Mouse (Mus musculus) CH12.LX (cell line): ENCODE measurements at regions not wholly inside any gene's neighbourhood (a gene's known extent, or its start where the extent isn't known, plus 50 kb on each side); places are given as distances from the start of the nearest gene placed in this dataset.

Source experiments
- DNase-seq: peaks from one replicate; pipeline ENCODE4 v3.0.0-alpha.2; 2013; ENCODE audit errors: extremely low read depth
- H3K27ac ChIP-seq: 2 replicates; pipeline ENCODE4 v1.5.1; 2012; ENCODE audit warnings: low read depth, mild to moderate bottlenecking, control low read depth, moderate library complexity; ENCODE audit not compliant: insufficient read depth
- H3K27me3 ChIP-seq: replicated peaks from 2 replicates; pipeline ENCODE3; 2012; ENCODE audit warnings: inconsistent platforms
- H3K36me3 ChIP-seq, 2 experiments: replicated peaks in 1 of 2; 2 replicates each; pipeline versions ENCODE3 to v1.6.1; 2012; ENCODE audit warnings: inconsistent platforms in 1 of 2, low read length in 1 of 2, mild to moderate bottlenecking in 1 of 2, mixed read lengths in 1 of 2, moderate library complexity in 1 of 2; ENCODE audit not compliant: control insufficient read depth in 1 of 2, insufficient read depth in 1 of 2
- H3K4me1 ChIP-seq, 2 experiments: 2 replicates each; pipeline ENCODE4 v1.6.1; 2012; ENCODE audit warnings: inconsistent platforms in 1 of 2, moderate library complexity in 1 of 2; ENCODE audit not compliant: insufficient read depth in 2 of 2, control insufficient read depth in 1 of 2
- H3K4me2 ChIP-seq: 2 replicates; pipeline ENCODE4 v1.6.1; 2012; ENCODE audit warnings: low read depth, mild to moderate bottlenecking, control low read depth; ENCODE audit not compliant: poor library complexity, insufficient read depth, severe bottlenecking
- H3K4me3 ChIP-seq, 3 experiments: fragments of 150-350 bp in 1 of 3; sonication (generic) in 1 of 3; replicated peaks in 1 of 3; 2 replicates each; pipeline versions ENCODE3 to v1.5.1; 2011 to 2012; ENCODE audit warnings: low read depth in 2 of 3, low read length in 2 of 3, mild to moderate bottlenecking in 2 of 3, moderate library complexity in 2 of 3, control low read depth in 1 of 3, improper control_type of control experiment in 1 of 3, inconsistent platforms in 1 of 3, mixed read lengths in 1 of 3; ENCODE audit not compliant: poor library complexity in 1 of 3
- H3K79me2 ChIP-seq: replicated peaks from 2 replicates; pipeline ENCODE4 v1.6.1; 2012; ENCODE audit warnings: mild to moderate bottlenecking, moderate library complexity; ENCODE audit not compliant: control insufficient read depth, poor library complexity, insufficient read depth, severe bottlenecking; ENCODE audit errors: extremely low read depth
- H3K9ac ChIP-seq: 2 replicates; pipeline ENCODE4 v1.6.1; 2012; ENCODE audit warnings: low read depth, mild to moderate bottlenecking, control low read depth, moderate library complexity; ENCODE audit not compliant: insufficient read depth
- H3K9me3 ChIP-seq: replicated peaks from 2 replicates; pipeline ENCODE3; 2012; ENCODE audit warnings: low read length, inconsistent platforms, mixed read lengths
- BHLHE40 ChIP-seq: IDR thresholded peaks from 2 replicates; pipeline ENCODE4 v1.6.1; 2011; ENCODE audit warnings: mild to moderate bottlenecking, low read depth, low read length, improper control_type of control experiment
- CHD2 ChIP-seq: IDR thresholded peaks from 2 replicates; pipeline ENCODE4 v1.6.1; 2011; ENCODE audit warnings: low read length, improper control_type of control experiment
- E2F4 ChIP-seq: IDR thresholded peaks from 2 replicates; pipeline ENCODE4 v1.6.1; 2011; ENCODE audit warnings: low read depth, low read length, improper control_type of control experiment; ENCODE audit not compliant: insufficient replicate concordance
- ELF1 ChIP-seq: IDR thresholded peaks from 2 replicates; pipeline ENCODE4 v1.6.1; 2014; ENCODE audit warnings: low read depth, mild to moderate bottlenecking, inconsistent platforms, low read length, improper control_type of control experiment
- EP300 ChIP-seq: IDR thresholded peaks from 2 replicates; pipeline ENCODE4 v1.6.1; 2011; ENCODE audit warnings: low read length, improper control_type of control experiment
- GABPA ChIP-seq: IDR thresholded peaks from 2 replicates; pipeline ENCODE4 v1.6.1; 2012; ENCODE audit warnings: low read depth, low read length, improper control_type of control experiment, inconsistent platforms; ENCODE audit not compliant: insufficient replicate concordance
- IRF4 ChIP-seq: IDR thresholded peaks from 2 replicates; pipeline ENCODE4 v1.6.1; 2014; ENCODE audit warnings: low read depth, mild to moderate bottlenecking, inconsistent platforms, low read length, improper control_type of control experiment
- JUN ChIP-seq: IDR thresholded peaks from 2 replicates; pipeline ENCODE4 v1.6.1; 2011; ENCODE audit warnings: low read depth, mild to moderate bottlenecking, low read length, improper control_type of control experiment, moderate library complexity; ENCODE audit not compliant: insufficient read depth
- JUND ChIP-seq: conservative IDR thresholded peaks from 2 replicates; pipeline ENCODE4 v1.6.1; 2011; ENCODE audit warnings: low read depth, low read length, improper control_type of control experiment
- KAT2A ChIP-seq: IDR thresholded peaks from 2 replicates; pipeline ENCODE4 v1.6.1; 2012; ENCODE audit warnings: low read length, improper control_type of control experiment, inconsistent platforms; ENCODE audit not compliant: insufficient replicate concordance
- MAFK ChIP-seq: IDR thresholded peaks from 2 replicates; pipeline ENCODE4 v1.6.1; 2011; ENCODE audit warnings: low read length, improper control_type of control experiment; ENCODE audit not compliant: insufficient replicate concordance
- MAX ChIP-seq: IDR thresholded peaks from 2 replicates; pipeline ENCODE4 v1.6.1; 2011; ENCODE audit warnings: low read length, improper control_type of control experiment
- MAZ ChIP-seq: IDR thresholded peaks from 2 replicates; pipeline ENCODE4 v1.6.1; 2012; ENCODE audit warnings: low read depth, mild to moderate bottlenecking, inconsistent platforms, low read length, improper control_type of control experiment, moderate library complexity
- MEF2A ChIP-seq: IDR thresholded peaks from 2 replicates; pipeline ENCODE4 v1.6.1; 2014; ENCODE audit warnings: low read depth, mild to moderate bottlenecking, inconsistent platforms, low read length, improper control_type of control experiment, borderline replicate concordance
- MXI1 ChIP-seq: IDR thresholded peaks from 2 replicates; pipeline ENCODE4 v1.6.1; 2011; ENCODE audit warnings: mild to moderate bottlenecking, low read depth, low read length, improper control_type of control experiment
- PAX5 ChIP-seq: IDR thresholded peaks from 2 replicates; pipeline ENCODE4 v1.6.1; 2012; ENCODE audit warnings: low read length, inconsistent platforms, mixed read lengths
- POLR2A ChIP-seq: IDR thresholded peaks from 2 replicates; pipeline ENCODE4 v1.6.1; 2011; ENCODE audit warnings: low read depth, mild to moderate bottlenecking, improper control_type of control experiment, low read length
- POLR2AphosphoS2 ChIP-seq: IDR thresholded peaks from 2 replicates; pipeline ENCODE4 v1.6.1; 2011; ENCODE audit warnings: low read depth, low read length, improper control_type of control experiment
- RAD21 ChIP-seq: IDR thresholded peaks from 2 replicates; pipeline ENCODE4 v1.6.1; 2011; ENCODE audit warnings: low read depth, mild to moderate bottlenecking, low read length, improper control_type of control experiment, moderate library complexity
- RCOR1 ChIP-seq: conservative IDR thresholded peaks from 2 replicates; pipeline ENCODE4 v1.6.1; 2012; ENCODE audit warnings: low read depth, mild to moderate bottlenecking, inconsistent platforms, low read length, improper control_type of control experiment
- SMC3 ChIP-seq: IDR thresholded peaks from 2 replicates; pipeline ENCODE4 v1.6.1; 2011; ENCODE audit warnings: low read depth, low read length, improper control_type of control experiment
- TCF12 ChIP-seq: IDR thresholded peaks from 2 replicates; pipeline ENCODE4 v1.6.1; 2014; ENCODE audit warnings: low read depth, mild to moderate bottlenecking, inconsistent platforms, low read length, improper control_type of control experiment
- UBTF ChIP-seq: IDR thresholded peaks from 2 replicates; pipeline ENCODE4 v1.6.1; 2012; ENCODE audit warnings: low read depth, mild to moderate bottlenecking, inconsistent platforms, low read length, improper control_type of control experiment, moderate library complexity
- USF1 ChIP-seq: IDR thresholded peaks from 2 replicates; pipeline ENCODE4 v1.6.1; 2014; ENCODE audit warnings: low read depth, mild to moderate bottlenecking, inconsistent platforms, low read length, improper control_type of control experiment
- ZKSCAN1 ChIP-seq: IDR thresholded peaks from 2 replicates; pipeline ENCODE4 v1.6.1; 2012; ENCODE audit warnings: low read depth, inconsistent platforms, low read length, improper control_type of control experiment, borderline replicate concordance
- ZNF384 ChIP-seq: IDR thresholded peaks from 2 replicates; pipeline ENCODE4 v1.6.1; 2012; ENCODE audit warnings: low read depth, low read length, improper control_type of control experiment, inconsistent platforms
- dilution Hi-C: fragments of 300-500 bp; cut with MboI; formaldehyde crosslinking; loops from 2 replicates; pipeline ENCODE4 v1.14.3; 2020; ENCODE audit warnings: low sequenced_read_pairs; ENCODE audit not compliant: extremely low pct_unique_long_range_greater_than_20kb, extremely low pct_ligation_motif_present
- in situ Hi-C: fragments of 300-500 bp; cut with MboI; formaldehyde crosslinking; loops from 3 replicates; pipeline ENCODE4 v1.14.3; 2019; ENCODE audit warnings: low sequenced_read_pairs, low pct_ligation_motif_present, low pct_unique_long_range_greater_than_20kb, mixed read lengths

GRCm38 (mm10) chr11:66813731-66814130, 98.0 kb upstream of the Pirt start:
- dilution Hi-C loops (no loop called here), in situ Hi-C loops (no loop called here)
- no peak overlapping the region for H3K9ac ChIP-seq
- H3K9me3 ChIP-seq = no peaks in the 10 kb centered on the region
- no peaks in the 10 kb centered on the region for H3K36me3 ChIP-seq
- no peaks in the 10 kb centered on the region for H3K27me3 ChIP-seq
- no peak overlapping the region for H3K4me2 ChIP-seq
- H3K79me2 ChIP-seq = no peaks in the 10 kb centered on the region
- no peak overlapping the region for H3K4me3 ChIP-seq
- TF ChIP-seq KAT2A (no peak), ELF1 (no peak), MAZ (no peak), POLR2AphosphoS2 (no peak), MEF2A (no peak), PAX5 (no peak), GABPA (no peak), CHD2 (no peak), POLR2A (no peak), UBTF (no peak), SMC3 (no peak)
- no peak overlapping the region for H3K27ac ChIP-seq
- no peaks in the 10 kb centered on the region for H3K4me1 ChIP-seq
- no peak for DNase-seq

GRCm38 (mm10) chr11:66835864-66836263, 75.9 kb upstream of the Pirt start:
- peak overlapping the region; percentile 58 for H3K4me2 ChIP-seq
- H3K79me2 ChIP-seq = no peaks in the 10 kb centered on the region
- no peaks in the 10 kb centered on the region for H3K9me3 ChIP-seq
- dilution Hi-C loops (no loop called here), in situ Hi-C loops (no loop called here)
- peak; percentile 58 for DNase-seq
- TF ChIP-seq MXI1 = no peak
- TF ChIP-seq BHLHE40 = no peak
- no peak for TF ChIP-seq ZNF384
- TF ChIP-seq JUND = peak; percentile 84
- TF ChIP-seq PAX5 = no peak
- TF ChIP-seq JUN = peak; percentile 60; the same call in 1 of the 2 replicates
- TF ChIP-seq POLR2AphosphoS2 = no peak
- no peak for TF ChIP-seq MAX
- no peak for TF ChIP-seq TCF12
- TF ChIP-seq KAT2A = no peak
- no peak for TF ChIP-seq USF1
- no peak for TF ChIP-seq E2F4
- TF ChIP-seq IRF4 = peak; percentile 78
- no peak for TF ChIP-seq RCOR1
- no peak for TF ChIP-seq CHD2
- peak; percentile 66 for TF ChIP-seq EP300
- no peak for TF ChIP-seq ZKSCAN1
- 0 out of 2 replicates have a peak, but pooled peaks have one; percentile 45 for TF ChIP-seq MAFK
- no peak for TF ChIP-seq RAD21
- H3K4me3 ChIP-seq = no peak overlapping the region
- H3K27me3 ChIP-seq = peaks cover 12% of the 10 kb centered on the region
- H3K9ac ChIP-seq = no peak overlapping the region
- H3K4me1 ChIP-seq = peaks cover 6 to 10% of the 10 kb centered on the region in 2 experiments; a peak in 3 of 4 replicates
- H3K27ac ChIP-seq = no peak overlapping the region
- no peaks in the 10 kb centered on the region for H3K36me3 ChIP-seq
